Mouse (Mus musculus) gastrocnemius, adult 2 months (tissue): ENCODE results near the gene Kif21a. TPM values are rescaled to one million over a fixed set of nuclear protein-coding genes. Genes with fewer than 3 reads are reported as not detected.

Source experiments
- DNase-seq: peaks from one replicate; pipeline ENCODE4 v3.0.0; 2022
- H3K27ac ChIP-seq: fragments of 200-600 bp; 2 replicates; pipeline ENCODE4 v1.8.1; 2022; ENCODE audit warnings: mild to moderate bottlenecking
- H3K4me3 ChIP-seq: fragments of 200-600 bp; 2 replicates; pipeline ENCODE4 v1.8.1; 2022; ENCODE audit warnings: mild to moderate bottlenecking, moderate library complexity
- CTCF ChIP-seq: fragments of 200-600 bp; IDR thresholded peaks from 2 replicates; pipeline ENCODE4 v1.8.1; 2022; ENCODE audit warnings: antibody characterized with exemption, mild to moderate bottlenecking, moderate library complexity
- intact Hi-C: fragments of 180-260 bp; cut with DNase I; formaldehyde crosslinking; loops from one replicate; pipeline ENCODE4 v1.15.1; 2025
- total RNA-seq, 2 experiments: library from RNA; stranded (reverse); gene quantifications; 2 replicates each; pipeline ENCODE4 v1.2.3; 2021

Kif21a gene
- total RNA-seq, 2 experiments from 2014 or later = 18.3 to 23.5 TPM

GRCm38 (mm10) chr15:90963320-90963719 lies 86.4 kb downstream of the Kif21a start:
- H3K27ac ChIP-seq = no peak overlapping the region
- no peak for DNase-seq
- TF ChIP-seq CTCF = no peak
- H3K4me3 ChIP-seq = no peak overlapping the region
- intact Hi-C loops = no loop called here

GRCm38 (mm10) chr15:90962548-90962947 lies 87.2 kb downstream of the Kif21a start:
- intact Hi-C loops = no loop called here
- Histone ChIP-seq H3K27ac (no peak overlapping the region), H3K4me3 (no peak overlapping the region)
- TF ChIP-seq CTCF = no peak
- no peak for DNase-seq

DNA sequence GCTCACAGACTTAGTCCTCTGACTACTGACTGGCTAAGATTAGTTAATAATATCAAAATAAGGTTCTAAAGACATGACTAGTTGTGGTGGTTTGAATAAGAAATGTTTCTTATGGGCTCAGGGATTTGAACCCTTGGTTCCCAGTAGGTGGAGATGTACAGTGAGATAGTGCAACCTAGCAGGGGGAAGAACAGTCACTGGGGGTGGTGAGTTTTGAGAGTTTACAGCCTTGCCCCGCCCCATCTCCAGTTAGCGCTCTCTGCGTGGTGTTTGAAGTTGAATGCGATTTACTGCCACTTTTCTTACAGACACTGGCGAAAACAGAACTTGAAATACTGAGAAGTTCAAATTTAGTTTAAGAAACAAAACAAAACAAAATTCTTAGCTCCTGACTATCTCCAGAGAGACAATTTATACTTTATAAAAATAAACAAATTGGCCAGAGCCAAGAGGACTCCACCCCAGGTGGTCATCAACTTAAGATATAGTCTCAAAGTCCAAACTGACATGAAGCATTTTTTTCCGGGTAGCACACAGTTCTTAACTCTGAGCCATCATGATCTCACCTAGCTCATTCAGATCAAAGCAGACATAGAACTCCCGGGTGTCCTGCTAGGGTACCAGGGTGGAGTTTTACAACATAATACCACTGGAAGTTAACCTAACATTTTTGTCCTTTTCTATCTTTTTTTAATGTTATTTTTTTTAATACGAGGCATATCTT lies 88.8 kb downstream of the Kif21a start:
- intact Hi-C loops = no loop called here
- no peak for DNase-seq
- H3K27ac ChIP-seq = no peak overlapping the region
- no peak overlapping the region for H3K4me3 ChIP-seq
- TF ChIP-seq CTCF = no peak

- no peak for DNase-seq
- no peak overlapping the region for H3K4me3 ChIP-seq
- intact Hi-C loops = no loop called here
- H3K27ac ChIP-seq = no peak overlapping the region
- no peak for TF ChIP-seq CTCF
These were observed 98.4 kb downstream of the Kif21a start for GRCm38 (mm10) chr15:90951383-90951782.

DNA sequence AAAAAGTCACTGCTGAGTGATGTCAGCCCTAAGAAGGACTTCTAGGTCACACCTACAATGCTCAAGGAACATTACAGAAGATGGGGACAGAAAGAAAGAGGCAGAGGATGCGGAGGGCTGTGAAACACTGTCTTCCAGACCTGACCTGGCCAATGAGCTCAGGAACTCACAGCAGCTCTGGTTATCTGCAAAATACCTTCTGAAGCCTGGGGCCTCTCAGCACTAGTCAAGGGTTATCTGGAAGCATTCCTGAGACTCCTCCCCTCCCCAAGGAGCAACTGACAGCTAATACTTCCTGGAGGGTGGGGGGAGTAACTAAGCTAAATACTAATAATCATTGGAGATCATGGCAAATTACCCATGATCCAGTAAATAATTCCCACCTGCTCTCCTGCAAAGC lies 111.3 kb downstream of the Kif21a start:
- Histone ChIP-seq H3K4me3 (no peak overlapping the region), H3K27ac (no peak overlapping the region)
- no peak for TF ChIP-seq CTCF
- DNase-seq = no peak
- intact Hi-C loops = no loop called here

DNA sequence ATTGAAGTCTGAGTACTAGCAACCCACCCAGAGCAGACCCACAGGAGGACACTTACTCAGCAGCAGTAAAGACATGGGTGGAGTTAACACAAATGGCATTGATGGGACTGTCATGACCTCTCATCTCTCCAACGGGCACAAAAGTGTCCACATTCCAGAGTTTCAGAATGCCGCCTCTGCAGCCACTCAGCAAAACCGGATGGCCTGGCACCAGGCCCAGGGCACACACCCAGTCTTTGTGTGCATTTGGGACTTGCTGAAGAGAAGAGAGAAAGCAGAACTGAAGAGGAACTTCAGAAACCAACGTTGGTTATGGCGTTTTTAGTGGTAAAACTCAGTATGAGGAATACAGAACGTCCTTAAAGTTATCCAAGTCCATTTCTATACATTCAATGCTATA lies 114.2 kb downstream of the Kif21a start:
- peak; percentile 47 for DNase-seq
- no peak for TF ChIP-seq CTCF
- intact Hi-C loops = no loop called here
- Histone ChIP-seq H3K4me3 (no peak overlapping the region), H3K27ac (no peak overlapping the region)

- Histone ChIP-seq H3K27ac (no peak overlapping the region), H3K4me3 (no peak overlapping the region)
- TF ChIP-seq CTCF = no peak
- no peak for DNase-seq
- intact Hi-C loops = no loop called here
These were observed 118.3 kb downstream of the Kif21a start for GRCm38 (mm10) chr15:90931451-90931850.

DNA sequence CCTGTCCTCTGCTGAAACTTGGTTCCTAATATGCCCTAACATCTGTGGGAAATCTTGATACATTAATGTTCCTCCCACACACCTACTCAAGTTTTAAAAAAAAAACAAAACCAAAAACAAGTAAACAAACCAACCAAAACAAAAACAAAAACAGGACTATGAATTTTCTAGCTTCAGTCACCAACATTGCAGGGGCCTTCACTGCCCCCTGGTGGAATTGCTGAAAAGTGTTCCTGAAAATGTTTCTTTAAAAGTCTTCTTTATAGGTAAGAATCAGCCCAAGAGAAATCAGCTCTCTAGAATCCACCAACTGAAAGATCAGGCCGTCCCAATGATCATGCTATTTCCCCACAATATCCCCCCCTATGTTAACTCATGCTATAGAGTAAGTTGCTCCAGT lies 120.7 kb downstream of the Kif21a start:
- no peak overlapping the region for H3K4me3 ChIP-seq

DNA sequence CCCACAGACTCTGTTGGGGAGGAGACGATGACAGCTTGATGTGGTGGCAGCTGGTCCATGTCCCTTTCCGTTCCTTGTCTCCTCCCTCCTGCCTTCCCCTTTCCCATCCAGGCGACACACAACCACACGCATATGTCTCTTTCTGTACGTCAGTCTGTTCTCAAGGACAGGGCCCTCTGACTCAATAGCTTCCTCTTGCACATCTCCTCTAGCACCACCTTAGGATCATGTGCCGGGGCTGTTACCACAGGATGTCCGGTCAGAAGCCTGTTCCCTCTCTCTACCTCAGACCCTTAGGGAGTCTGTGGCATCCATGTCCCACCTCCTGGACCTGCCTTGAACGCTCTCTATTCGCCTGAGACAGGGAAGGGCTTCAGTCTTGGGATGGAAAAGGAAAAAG lies 153.3 kb downstream of the Kif21a start:
- DNase-seq = no peak
- H3K4me3 ChIP-seq = no peak overlapping the region
- TF ChIP-seq CTCF = no peak
- intact Hi-C loops = no loop called here
- no peak overlapping the region for H3K27ac ChIP-seq

More for the DNA sequence above, 120.7 kb downstream of the Kif21a start:
- no peak overlapping the region for H3K27ac ChIP-seq
- DNase-seq = no peak
- peak; percentile 82 for TF ChIP-seq CTCF
- intact Hi-C loops = loop anchor here (5.0 kb wide), 1 partner anchor 677 kb away; no protein-coding TSS in a partner anchor

GRCm38 (mm10) chr15:90887466-90887865 lies 162.3 kb downstream of the Kif21a start:
- TF ChIP-seq CTCF = no peak
- Histone ChIP-seq H3K27ac (no peak overlapping the region), H3K4me3 (no peak overlapping the region)
- intact Hi-C loops = no loop called here
- no peak for DNase-seq

Other genes starting within 250 kb of the Kif21a start
- 10 to 100 TPM; 17.0 to 21.3 TPM for gene Abcd2, start 141.9 kb upstream of the Kif21a start, total RNA-seq
- gene CN725425, start 149.5 kb upstream of the Kif21a start, total RNA-seq = not detected